Mouse (Mus musculus) E14TG2a.4 (cell line): ENCODE data around the gene Stat4.

Experiments used
- CTCF ChIP-seq: conservative IDR thresholded peaks from 2 replicates; pipeline ENCODE4 v1.5.1; 2014; ENCODE audit warnings: low read length
- POU5F1 ChIP-seq: IDR thresholded peaks from 2 replicates; pipeline ENCODE4 v1.6.1; 2014; ENCODE audit warnings: low read length, borderline replicate concordance

- no peak for TF ChIP-seq CTCF
- TF ChIP-seq POU5F1: no peak
These were observed 161.2 kb downstream of the Stat4 start for GRCm38 (mm10) chr1:52148178-52148577.
